Mouse (Mus musculus) midbrain, postnatal 0 days (tissue): ENCODE data around the gene Phkg1. TPM values are rescaled to one million over a fixed set of nuclear protein-coding genes. Genes with fewer than 3 reads are reported as not detected.
"Not testable (repeated sequence)": the region's sequence is repeated elsewhere in the genome, so short reads cannot be mapped to it uniquely, and the experiment has no call there.

Experiments
- ATAC-seq: fragments of 200-750 bp; cut with Nextera tagmentation; 2 replicates; pipeline ENCODE4 v1.8.0; 2017; ENCODE audit warnings: moderate number of reproducible peaks, mild to moderate bottlenecking, moderate TSS enrichment, moderate library complexity; ENCODE audit not compliant: low FRiP score
- DNase-seq: peaks from one replicate; pipeline ENCODE4 v3.0.0-alpha.2; 2015; ENCODE audit warnings: low spot score
- H3K27ac ChIP-seq: fragments of 300-500 bp; sonication (generic); 2 replicates; pipeline ENCODE4 v1.5.1; 2014; ENCODE audit warnings: low read depth, mild to moderate bottlenecking, low read length, mixed read lengths
- H3K27me3 ChIP-seq: fragments of 300-500 bp; sonication (generic); 2 replicates; pipeline ENCODE4 v1.6.1; 2014; ENCODE audit warnings: low read length, control low read depth, mixed read lengths; ENCODE audit not compliant: insufficient read depth
- H3K36me3 ChIP-seq: fragments of 300-500 bp; sonication (generic); 2 replicates; pipeline ENCODE4 v1.6.1; 2014; ENCODE audit warnings: low read length, control low read depth, mixed read lengths; ENCODE audit not compliant: insufficient read depth
- H3K4me1 ChIP-seq: fragments of 300-500 bp; sonication (generic); 2 replicates; pipeline ENCODE4 v1.6.1; 2014; ENCODE audit warnings: mild to moderate bottlenecking, control low read depth, antibody characterized with exemption, low read length, mixed read lengths; ENCODE audit not compliant: insufficient read depth
- H3K4me2 ChIP-seq: fragments of 300-500 bp; sonication (generic); 2 replicates; pipeline ENCODE4 v1.6.1; 2014; ENCODE audit warnings: low read depth, mild to moderate bottlenecking, low read length, mixed read lengths; ENCODE audit not compliant: poor library complexity, severe bottlenecking
- H3K4me3 ChIP-seq: fragments of 300-500 bp; sonication (generic); 2 replicates; pipeline ENCODE4 v1.5.1; 2014; ENCODE audit warnings: low read depth, mild to moderate bottlenecking, low read length, moderate library complexity
- H3K9ac ChIP-seq: fragments of 300-500 bp; sonication (generic); replicated peaks from 2 replicates; pipeline ENCODE4 v1.6.1; 2014; ENCODE audit warnings: mild to moderate bottlenecking, low read length, moderate library complexity, mixed read lengths; ENCODE audit not compliant: poor library complexity, severe bottlenecking
- H3K9me3 ChIP-seq: fragments of 300-500 bp; sonication (generic); 2 replicates; pipeline ENCODE4 v1.6.1; 2016; ENCODE audit warnings: low read length, control low read depth
- CTCF ChIP-seq: IDR thresholded peaks from 2 replicates; pipeline ENCODE4 v1.5.1; 2016; ENCODE audit warnings: antibody characterized with exemption, mild to moderate bottlenecking
- WGBS: fragments of 180-500 bp; shearing (Covaris S2); extraction: QIAGEN DNeasy Blood & Tissue Kit; methylation state at CpG from one replicate; pipeline ENCODE4 v1.1.7; 2014; 5-methylcytosine and 5-hydroxymethylcytosine counted together
- polyA plus RNA-seq: library from polyadenylated mRNA; unstranded; fragments of >200 nt; fragmentation: Nextera tagmentation; extraction: Ambion mirVana; gene quantifications from 2 replicates; pipeline ENCODE4 v1.2.1, GENCODE M21; 2015
- total RNA-seq: library from RNA; depleted of rRNA; stranded (reverse); fragments of >200 nt; gene quantifications from 2 replicates; pipeline ENCODE4 v1.2.3, GENCODE M21; 2014; rRNA removed

The Phkg1 gene
- total RNA-seq, result 0.66 and 3.0 TPM in 2 replicates
- polyA plus RNA-seq, result 1.5 TPM in 2 replicates

DNA sequence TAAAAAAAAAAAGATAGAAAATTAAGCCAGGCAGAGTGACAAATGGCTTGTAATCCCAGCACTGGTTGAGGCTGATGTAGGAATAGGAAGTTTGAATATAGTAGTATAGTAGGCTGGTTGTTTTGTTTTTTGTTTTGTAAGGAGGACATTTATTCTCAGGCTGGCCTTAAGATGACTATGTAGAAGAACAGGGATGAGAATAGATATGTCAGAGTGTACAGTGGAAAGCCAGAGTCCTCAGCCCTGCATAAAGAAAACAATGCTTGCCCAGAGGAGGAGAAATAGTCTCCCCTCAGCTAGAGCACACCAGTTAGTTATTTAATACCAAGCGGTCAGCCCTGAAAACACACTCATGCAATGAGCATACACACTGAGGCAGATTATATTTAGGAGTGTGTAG lies at the start of gene Phkg1:
TSS of gene Phkg1 (minus strand) at position 101 of the 400 bp plus-strand sequence.
- peaks cover 19% of the 10 kb centered on the region; the same call in 1 of the 2 replicates for H3K36me3 ChIP-seq
- H3K27me3 ChIP-seq, result no peaks in the 10 kb centered on the region
- ATAC-seq (no peak), DNase-seq (no peak)
- no peak within 1 kb of the TSS for H3K4me3 ChIP-seq
- H3K4me1 ChIP-seq, result peaks cover 7% of the 10 kb centered on the region; the same call in 1 of the 2 replicates
- H3K9me3 ChIP-seq, result no peaks in the 10 kb centered on the region
- H3K27ac ChIP-seq, result no peak within 1 kb of the TSS
- TF ChIP-seq CTCF, result no peak
- WGBS, result 98% methylated on average over 1 of the region's 1 CpGs
- no peak within 1 kb of the TSS for H3K9ac ChIP-seq
- H3K4me2 ChIP-seq, result no peak within 1 kb of the TSS

GRCm38 (mm10) chr5:129947528-129948033 lies 49.2 kb upstream of the Phkg1 start:
- Histone ChIP-seq H3K9me3 (no peaks in the 10 kb centered on the region), H3K27ac (no peak overlapping the region), H3K27me3 (no peaks in the 10 kb centered on the region), H3K4me2 (no peak overlapping the region), H3K4me3 (no peak overlapping the region), H3K4me1 (peaks cover 2% of the 10 kb centered on the region; the same call in 1 of the 2 replicates), H3K36me3 (no peaks in the 10 kb centered on the region), H3K9ac (no peak overlapping the region)
- 91% methylated on average over 2 of the region's 2 CpGs for WGBS
- TF ChIP-seq CTCF, result no peak
- ATAC-seq, result no peak
- no peak for DNase-seq

- DNase-seq (no peak), ATAC-seq (no peak)
- Histone ChIP-seq H3K27ac (no peak overlapping the region), H3K36me3 (no peaks in the 10 kb centered on the region), H3K4me3 (no peak overlapping the region), H3K4me2 (no peak overlapping the region), H3K9ac (no peak overlapping the region), H3K9me3 (no peaks in the 10 kb centered on the region), H3K4me1 (peaks cover 2% of the 10 kb centered on the region; the same call in 1 of the 2 replicates), H3K27me3 (no peaks in the 10 kb centered on the region)
- no peak for TF ChIP-seq CTCF
- 95% methylated on average over 1 of the region's 1 CpGs for WGBS
Measured at GRCm38 (mm10) chr5:129943402-129943801, 45.1 kb upstream of the Phkg1 start.

DNA sequence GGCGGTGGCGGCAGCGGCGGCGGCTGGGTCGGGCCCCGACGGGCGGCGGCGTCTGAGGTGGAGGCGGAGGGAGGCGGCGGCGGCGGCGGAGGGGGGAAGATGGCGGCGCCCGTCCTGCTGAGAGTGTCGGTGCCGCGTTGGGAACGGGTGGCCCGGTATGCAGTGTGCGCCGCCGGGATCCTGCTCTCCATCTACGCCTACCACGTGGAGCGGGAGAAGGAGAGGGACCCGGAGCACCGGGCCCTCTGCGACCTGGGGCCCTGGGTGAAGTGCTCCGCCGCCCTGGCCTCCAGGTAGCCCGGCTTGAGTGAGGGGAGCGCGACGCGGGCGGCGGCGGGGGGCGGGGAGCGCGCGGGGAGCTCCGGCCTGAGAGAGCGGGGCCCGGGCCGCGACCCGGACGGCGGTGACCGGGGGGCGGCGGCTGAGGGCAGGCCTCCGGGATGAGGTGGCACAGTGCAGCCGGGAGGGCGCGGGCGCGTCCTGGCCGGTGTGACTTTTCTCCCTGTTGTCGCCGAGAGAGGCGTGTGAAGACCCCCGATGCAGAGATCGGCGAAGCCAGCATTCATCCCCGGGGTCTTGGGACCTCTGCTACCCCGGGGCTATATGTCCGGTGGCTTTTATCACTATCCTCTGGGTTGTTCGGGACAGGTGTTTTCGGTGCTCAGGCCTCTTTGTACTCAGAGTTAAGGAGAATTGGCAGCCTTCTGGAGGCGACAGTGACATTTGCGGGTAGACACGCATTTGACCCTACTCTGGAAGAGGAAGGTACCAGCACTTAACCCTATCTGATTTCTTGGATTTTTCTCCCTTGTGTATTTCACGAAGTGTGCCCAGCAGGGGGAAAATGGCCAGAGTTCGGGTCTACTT lies 44.0 kb upstream of the Phkg1 start:
- H3K27me3 ChIP-seq, H3K9me3 ChIP-seq, H3K36me3 ChIP-seq, H3K4me1 ChIP-seq: not testable (repeated sequence)
- peak overlapping the region; percentile 87 for H3K9ac ChIP-seq
- peak overlapping the region; percentile 65 for H3K4me2 ChIP-seq
- ATAC-seq, result peak; percentile 47
- peak; percentile 25; the same call in 1 of the 2 replicates for TF ChIP-seq CTCF
- H3K27ac ChIP-seq, result peak overlapping the region; percentile 59; the same call in 1 of the 2 replicates
- H3K4me3 ChIP-seq, result peak overlapping the region; percentile 78
- WGBS, result under 1% methylated on average over 30 of the region's 82 CpGs
- peak; percentile 4 for DNase-seq

- no peaks in the 10 kb centered on the region for H3K9me3 ChIP-seq
- H3K9ac ChIP-seq, result peak within 1 kb of the TSS; percentile 87
- no peaks in the 10 kb centered on the region for H3K36me3 ChIP-seq
- peak within 1 kb of the TSS; percentile 78 for H3K4me3 ChIP-seq
- H3K4me1 ChIP-seq, result peaks cover 2% of the 10 kb centered on the region; the same call in 1 of the 2 replicates
- DNase-seq (peak; percentile 98), ATAC-seq (peak; percentile 95)
- TF ChIP-seq CTCF, result no peak
- H3K27ac ChIP-seq, result peak within 1 kb of the TSS; percentile 59
- H3K4me2 ChIP-seq, result peak within 1 kb of the TSS; percentile 65
- WGBS, result 1% methylated on average over 44 of the region's 59 CpGs
- no peaks in the 10 kb centered on the region for H3K27me3 ChIP-seq
Measured at GRCm38 (mm10) chr5:129941495-129942045, 43.2 kb upstream of the Phkg1 start, which contains the start of gene Vkorc1l1. Gene Vkorc1l1 (plus strand): TSS chr5:129941970.
